In genomic region chrX:36847152-36847551, GRCm38 (mm10) we compare ENCODE assay signal across 30 mouse cellular contexts.
"Had no signal": no experiment of that assay in that cellular context is flagged by ENCODE, and none has a peak within 500 bp of the region (broad histone marks: within the 10 kb centered on the region; RNA-seq: fewer than 3 reads in every experiment).

No protein-coding gene starts in this region.

- H3K27ac ChIP-seq: left cerebral cortex, adult 2 months; limb, embryonic 10.5 days; limb, embryonic 12.5 days; limb, embryonic 13.5 days; limb, embryonic 15.5 days; liver, embryonic 12.5 days; liver, embryonic 13.5 days; liver, embryonic 14.5 days; liver, embryonic 15.5 days; lung, embryonic 15.5 days; macrophage; midbrain, embryonic 10.5 days; midbrain, embryonic 12.5 days; midbrain, embryonic 13.5 days; midbrain, embryonic 15.5 days had no signal

- DNase-seq: left cerebral cortex, postnatal 4 days; liver; liver, embryonic 13.5 days; liver, postnatal 0 days; lung, adult 18-20 months; lung, adult 2 months; lung, embryonic 14.5 days; lung, postnatal 10 days; lung, postnatal 14 days; lung, postnatal 36 days; lung, postnatal 4 days; midbrain, embryonic 14.5 days had no signal

- H3K4me3 ChIP-seq: left cerebral cortex, adult 2 months; limb, embryonic 10.5 days; limb, embryonic 12.5 days; limb, embryonic 13.5 days; limb, embryonic 15.5 days; liver, embryonic 12.5 days; liver, embryonic 13.5 days; liver, embryonic 15.5 days; lung, embryonic 15.5 days; megakaryocyte, embryonic 14.5 days; midbrain, embryonic 10.5 days; midbrain, embryonic 12.5 days; midbrain, embryonic 13.5 days; midbrain, embryonic 15.5 days; myocyte had no signal

- H3K36me3 ChIP-seq: limb, embryonic 13.5 days; limb, embryonic 15.5 days; liver, embryonic 13.5 days; lung, embryonic 15.5 days; midbrain, embryonic 12.5 days; midbrain, embryonic 13.5 days; midbrain, embryonic 15.5 days had no signal

- H3K4me1 ChIP-seq: limb, embryonic 10.5 days; limb, embryonic 12.5 days; limb, embryonic 13.5 days; limb, embryonic 15.5 days; liver, embryonic 12.5 days; liver, embryonic 13.5 days; liver, embryonic 15.5 days; lung, embryonic 15.5 days; midbrain, embryonic 10.5 days; midbrain, embryonic 12.5 days; midbrain, embryonic 13.5 days; midbrain, embryonic 15.5 days had no signal

- H3K9me3 ChIP-seq: limb, embryonic 10.5 days; limb, embryonic 12.5 days; limb, embryonic 13.5 days; limb, embryonic 15.5 days; liver, embryonic 12.5 days; liver, embryonic 13.5 days; liver, embryonic 15.5 days; lung, embryonic 15.5 days; megakaryocyte, embryonic 14.5 days; midbrain, embryonic 10.5 days; midbrain, embryonic 12.5 days; midbrain, embryonic 13.5 days; midbrain, embryonic 15.5 days had no signal

- H3K9ac ChIP-seq: limb, embryonic 12.5 days; limb, embryonic 13.5 days; limb, embryonic 15.5 days; liver, embryonic 12.5 days; liver, embryonic 13.5 days; liver, embryonic 14.5 days; liver, embryonic 15.5 days; liver, postnatal 0 days; lung, embryonic 14.5 days; lung, embryonic 15.5 days; midbrain, embryonic 12.5 days; midbrain, embryonic 13.5 days; midbrain, embryonic 15.5 days had no signal

- H3K4me2 ChIP-seq: limb, embryonic 12.5 days; limb, embryonic 13.5 days; limb, embryonic 15.5 days; liver, embryonic 11.5 days; liver, embryonic 12.5 days; liver, embryonic 13.5 days; liver, embryonic 15.5 days; lung, embryonic 14.5 days; lung, embryonic 15.5 days; midbrain, embryonic 11.5 days; midbrain, embryonic 12.5 days; midbrain, embryonic 13.5 days; midbrain, embryonic 15.5 days had no signal

- H3K27me3 ChIP-seq: limb, embryonic 12.5 days; limb, embryonic 13.5 days; limb, embryonic 15.5 days; liver, embryonic 12.5 days; liver, embryonic 13.5 days; liver, embryonic 15.5 days; lung, embryonic 15.5 days; megakaryocyte, embryonic 14.5 days; midbrain, embryonic 12.5 days; midbrain, embryonic 13.5 days; midbrain, embryonic 15.5 days had no signal
